Mouse (Mus musculus) MEL (cell line): ENCODE results near the gene Gli3. TPM values are rescaled to one million over a fixed set of nuclear protein-coding genes. Genes with fewer than 3 reads are reported as not detected.

Experiments used
- DNase-seq: peaks from one replicate; pipeline ENCODE4 v3.0.0; 2011; ENCODE audit warnings: low read depth, low spot score
- H3K27ac ChIP-seq: 2 replicates; pipeline ENCODE4 v1.5.1; 2012; ENCODE audit warnings: low read depth, mild to moderate bottlenecking, control low read depth, low read length, moderate library complexity; ENCODE audit not compliant: control insufficient read depth
- H3K27me3 ChIP-seq, 2 experiments: fragments of 150-350 bp in 1 of 2; sonication (generic) in 1 of 2; 2 replicates each; pipeline ENCODE4 v1.6.1; 2012; ENCODE audit warnings: low read length in 2 of 2, mild to moderate bottlenecking in 2 of 2, improper control_type of control experiment in 1 of 2, moderate library complexity in 1 of 2; ENCODE audit not compliant: insufficient read depth in 2 of 2, control insufficient read depth in 1 of 2
- H3K36me3 ChIP-seq, 2 experiments: 2 replicates each; pipeline ENCODE4 v1.6.1; 2012 to 2014; ENCODE audit warnings: low read length in 2 of 2, improper control_type of control experiment in 1 of 2, inconsistent platforms in 1 of 2, mild to moderate bottlenecking in 1 of 2; ENCODE audit not compliant: insufficient read depth in 2 of 2, control insufficient read depth in 1 of 2
- H3K4me1 ChIP-seq, 2 experiments: fragments of 150-350 bp in 1 of 2; sonication (generic) in 1 of 2; 2 replicates each; pipeline ENCODE4 v1.6.1; 2012; ENCODE audit warnings: low read length in 2 of 2, improper control_type of control experiment in 1 of 2, mild to moderate bottlenecking in 1 of 2; ENCODE audit not compliant: insufficient read depth in 2 of 2, control insufficient read depth in 1 of 2
- H3K4me3 ChIP-seq, 2 experiments: fragments of 150-350 bp in 1 of 2; sonication (generic) in 1 of 2; 2 replicates each; pipeline ENCODE4 v1.5.1; 2012; ENCODE audit warnings: low read depth in 2 of 2, low read length in 2 of 2, mild to moderate bottlenecking in 2 of 2, moderate library complexity in 2 of 2, control low read depth in 1 of 2, improper control_type of control experiment in 1 of 2; ENCODE audit not compliant: control insufficient read depth in 1 of 2, insufficient read depth in 1 of 2
- H3K79me2 ChIP-seq: 2 replicates; pipeline ENCODE4 v1.6.1; 2012; ENCODE audit warnings: mild to moderate bottlenecking, low read length, moderate library complexity; ENCODE audit not compliant: control insufficient read depth, poor library complexity, insufficient read depth
- H3K9ac ChIP-seq: 2 replicates; pipeline ENCODE4 v1.6.1; 2012; ENCODE audit warnings: low read depth, mild to moderate bottlenecking, control low read depth, low read length, moderate library complexity; ENCODE audit not compliant: control insufficient read depth, poor library complexity, severe bottlenecking
- H3K9me3 ChIP-seq: fragments of 150-350 bp; sonication (generic); replicated peaks from 2 replicates; pipeline ENCODE4 v1.6.1; 2012; ENCODE audit warnings: mild to moderate bottlenecking, low read length, improper control_type of control experiment, moderate library complexity; ENCODE audit not compliant: insufficient read depth
- E2F4 ChIP-seq: IDR thresholded peaks from 2 replicates; pipeline ENCODE4 v1.6.1; 2011; ENCODE audit warnings: low read depth, low read length, improper control_type of control experiment, borderline replicate concordance
- EP300 ChIP-seq, 2 experiments: IDR thresholded peaks; 2 replicates each; pipeline ENCODE4 v1.6.1; 2011; ENCODE audit warnings: improper control_type of control experiment in 2 of 2, low read length in 2 of 2, low read depth in 1 of 2, mild to moderate bottlenecking in 1 of 2
- GATA1 ChIP-seq: IDR thresholded peaks from 2 replicates; pipeline ENCODE4 v1.6.1; 2011; ENCODE audit warnings: low read depth, low read length, improper control_type of control experiment
- HCFC1 ChIP-seq: IDR thresholded peaks from 2 replicates; pipeline ENCODE4 v1.6.1; 2012; ENCODE audit warnings: low read depth, mild to moderate bottlenecking, inconsistent platforms, low read length, improper control_type of control experiment, moderate library complexity
- KAT2A ChIP-seq: conservative IDR thresholded peaks from 2 replicates; pipeline ENCODE4 v1.6.1; 2012; ENCODE audit warnings: low read depth, low read length, improper control_type of control experiment, inconsistent platforms
- MAFK ChIP-seq: IDR thresholded peaks from 2 replicates; pipeline ENCODE4 v1.6.1; 2011; ENCODE audit warnings: low read depth, mild to moderate bottlenecking, low read length, improper control_type of control experiment, borderline replicate concordance
- MAZ ChIP-seq: IDR thresholded peaks from 2 replicates; pipeline ENCODE4 v1.6.1; 2012; ENCODE audit warnings: low read depth, mild to moderate bottlenecking, inconsistent platforms, low read length, improper control_type of control experiment
- MEF2A ChIP-seq: IDR thresholded peaks from 2 replicates; pipeline ENCODE4 v1.6.1; 2014; ENCODE audit warnings: low read depth, mild to moderate bottlenecking, inconsistent platforms, low read length, improper control_type of control experiment; ENCODE audit not compliant: poor library complexity, insufficient replicate concordance, severe bottlenecking; ENCODE audit errors: extremely low read depth
- MXI1 ChIP-seq: IDR thresholded peaks from 2 replicates; pipeline ENCODE4 v1.6.1; 2011; ENCODE audit warnings: mild to moderate bottlenecking, low read depth, low read length, improper control_type of control experiment
- MYB ChIP-seq: IDR thresholded peaks from 2 replicates; pipeline ENCODE4 v1.6.1; 2011; ENCODE audit warnings: mild to moderate bottlenecking, low read depth, low read length, improper control_type of control experiment
- NELFE ChIP-seq: IDR thresholded peaks from 2 replicates; pipeline ENCODE4 v1.6.1; 2011; ENCODE audit warnings: low read depth, low read length, improper control_type of control experiment
- NRF1 ChIP-seq: IDR thresholded peaks from 2 replicates; pipeline ENCODE4 v1.6.1; 2014; ENCODE audit warnings: low read depth, mild to moderate bottlenecking, inconsistent platforms, low read length, improper control_type of control experiment, moderate library complexity; ENCODE audit not compliant: poor library complexity, insufficient read depth, severe bottlenecking
- POLR2AphosphoS2 ChIP-seq: IDR thresholded peaks from 2 replicates; pipeline ENCODE4 v1.6.1; 2011; ENCODE audit warnings: low read length, improper control_type of control experiment
- RAD21 ChIP-seq: IDR thresholded peaks from 2 replicates; pipeline ENCODE4 v1.6.1; 2011; ENCODE audit warnings: mild to moderate bottlenecking, low read depth, low read length, improper control_type of control experiment
- SIN3A ChIP-seq: IDR thresholded peaks from 2 replicates; pipeline ENCODE4 v1.6.1; 2012; ENCODE audit warnings: low read length, improper control_type of control experiment, inconsistent platforms
- SMC3 ChIP-seq: IDR thresholded peaks from 2 replicates; pipeline ENCODE4 v1.6.1; 2011; ENCODE audit warnings: low read depth, low read length, improper control_type of control experiment
- TAL1 ChIP-seq: IDR thresholded peaks from 2 replicates; pipeline ENCODE4 v1.6.1; 2012; ENCODE audit warnings: mild to moderate bottlenecking, inconsistent platforms, low read length, moderate library complexity, mixed read lengths
- USF1 ChIP-seq: IDR thresholded peaks from 2 replicates; pipeline ENCODE4 v1.6.1; 2014; ENCODE audit warnings: low read depth, mild to moderate bottlenecking, inconsistent platforms, low read length, improper control_type of control experiment, moderate library complexity
- USF2 ChIP-seq, 2 experiments: IDR thresholded peaks; 2 replicates each; pipeline ENCODE4 v1.6.1; 2011 to 2012; ENCODE audit warnings: improper control_type of control experiment in 2 of 2, low read length in 2 of 2, borderline replicate concordance in 1 of 2, inconsistent platforms in 1 of 2, low read depth in 1 of 2, mild to moderate bottlenecking in 1 of 2; ENCODE audit not compliant: insufficient read depth in 1 of 2
- ZC3H11A ChIP-seq: IDR thresholded peaks from 2 replicates; pipeline ENCODE4 v1.6.1; 2012; ENCODE audit warnings: low read depth, mild to moderate bottlenecking, inconsistent platforms, low read length, improper control_type of control experiment
- ZKSCAN1 ChIP-seq: IDR thresholded peaks from 2 replicates; pipeline ENCODE4 v1.6.1; 2012; ENCODE audit warnings: low read depth, mild to moderate bottlenecking, inconsistent platforms, low read length, improper control_type of control experiment, moderate library complexity
- ZMIZ1 ChIP-seq: IDR thresholded peaks from 2 replicates; pipeline ENCODE4 v1.6.1; 2012; ENCODE audit warnings: low read depth, mild to moderate bottlenecking, inconsistent platforms, low read length, improper control_type of control experiment, moderate library complexity
- ZNF384 ChIP-seq: IDR thresholded peaks from 2 replicates; pipeline ENCODE4 v1.6.1; 2012; ENCODE audit warnings: low read depth, mild to moderate bottlenecking, inconsistent platforms, low read length, improper control_type of control experiment
- polyA plus RNA-seq, 2 experiments: library from polyadenylated mRNA; stranded (reverse) in 1 of 2; unstranded in 1 of 2; fragments of >175 nt in 1 of 2; fragments of >200 nt in 1 of 2; gene quantifications; 2 replicates each; pipeline versions ENCODE4 v1.2.1 to v1.2.4; 2012; ENCODE audit warnings: low replicate concordance in 2 of 2, low read depth in 1 of 2; ENCODE audit not compliant: insufficient read length in 2 of 2, insufficient read depth in 1 of 2, missing spikeins in 1 of 2
- total RNA-seq: library from RNA; depleted of rRNA; stranded (reverse); fragments of 300-350 nt; gene quantifications from 2 replicates; pipeline ENCODE4 v1.2.3, GENCODE M21; 2012

Gli3 gene
- total and polyA plus RNA-seq, 3 experiments = not detected

DNA sequence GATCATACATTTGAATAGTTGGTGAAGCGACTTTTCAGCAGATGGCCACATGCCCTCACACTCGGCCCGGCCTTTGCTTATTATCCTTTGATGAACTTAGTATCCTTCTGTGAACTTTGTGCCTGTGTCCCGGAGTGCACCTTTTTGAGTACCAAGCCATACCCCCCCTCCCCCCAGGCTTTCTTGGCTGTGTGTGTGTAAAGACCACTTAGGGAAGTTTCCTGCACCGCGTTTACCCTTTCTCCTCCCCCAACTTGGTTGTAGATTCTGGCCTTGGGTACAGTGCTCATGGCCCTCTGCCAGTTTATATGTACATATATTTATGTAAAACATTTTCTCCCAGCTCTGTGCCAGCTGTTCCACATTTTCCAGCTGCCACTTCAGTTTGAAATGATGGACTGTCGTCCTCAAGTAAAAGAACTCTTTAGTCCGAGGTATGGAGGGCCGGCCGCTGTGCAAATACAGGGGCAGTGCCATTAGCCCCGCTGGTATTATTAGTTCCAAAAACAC, 1.8 kb downstream of the Gli3 start:
- H3K27ac ChIP-seq = no peak overlapping the region
- no peaks in the 10 kb centered on the region for H3K27me3 ChIP-seq
- no peaks in the 10 kb centered on the region for H3K79me2 ChIP-seq
- H3K9me3 ChIP-seq = no peaks in the 10 kb centered on the region
- H3K4me3 ChIP-seq = no peak overlapping the region
- H3K9ac ChIP-seq = no peak overlapping the region
- H3K4me1 ChIP-seq = no peaks in the 10 kb centered on the region
- DNase-seq = no peak
- H3K36me3 ChIP-seq = no peaks in the 10 kb centered on the region
- TF ChIP-seq TAL1 (no peak), KAT2A (no peak), HCFC1 (no peak), MXI1 (no peak), USF2 (IDR thresholded peaks at IDR 0.05; ENCODE audit: borderline replicate concordance in 1 of 2, insufficient read depth in 1 of 2, low read depth in 1 of 2, low read length in 2 of 2) (no peak), NRF1 (no peak), ZNF384 (no peak), MEF2A (no peak), MAZ (no peak), RAD21 (no peak), GATA1 (no peak), ZC3H11A (no peak)

DNA sequence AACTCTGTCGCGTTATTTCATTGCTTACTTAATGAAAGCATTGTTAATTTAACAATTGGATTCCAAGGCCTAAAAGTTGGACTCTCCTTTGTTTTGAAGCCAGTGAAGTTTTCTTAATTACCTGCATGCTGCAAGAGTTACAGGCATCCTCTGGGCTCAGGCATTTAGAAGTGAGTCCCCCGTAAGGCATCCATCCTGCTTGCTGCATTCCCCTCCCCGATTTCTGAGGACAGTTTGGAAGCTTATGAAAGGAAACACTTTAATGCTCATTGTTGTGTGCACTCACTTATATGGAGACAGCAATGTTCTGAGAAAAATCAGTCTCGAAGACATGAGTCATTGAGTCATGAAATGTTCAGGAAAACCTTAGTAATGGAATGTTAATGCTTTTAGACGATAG, 3.5 kb downstream of the Gli3 start:
- H3K4me3 ChIP-seq = no peak overlapping the region
- H3K9me3 ChIP-seq = no peaks in the 10 kb centered on the region
- no peaks in the 10 kb centered on the region for H3K36me3 ChIP-seq
- H3K27me3 ChIP-seq = no peaks in the 10 kb centered on the region
- no peak overlapping the region for H3K27ac ChIP-seq
- no peaks in the 10 kb centered on the region for H3K4me1 ChIP-seq
- TF ChIP-seq SIN3A (no peak), NRF1 (no peak), MXI1 (no peak), SMC3 (no peak), E2F4 (no peak), GATA1 (no peak), NELFE (no peak), RAD21 (no peak), EP300 (IDR thresholded peaks at IDR 0.05; ENCODE audit: low read depth in 1 of 2, low read length in 2 of 2) (no peak), USF1 (no peak), ZMIZ1 (no peak), USF2 (IDR thresholded peaks at IDR 0.05; ENCODE audit: borderline replicate concordance in 1 of 2, insufficient read depth in 1 of 2, low read depth in 1 of 2, low read length in 2 of 2) (no peak), ZNF384 (no peak), MYB (no peak), POLR2AphosphoS2 (no peak), KAT2A (no peak), MAFK (no peak), ZKSCAN1 (no peak)
- no peak overlapping the region for H3K9ac ChIP-seq
- no peaks in the 10 kb centered on the region for H3K79me2 ChIP-seq
- DNase-seq = no peak
